Mouse (Mus musculus) cortical plate, adult 2 months (tissue): Measurements from ENCODE around the gene Ech1.

Experiments used
- CTCF ChIP-seq: fragments of 200-500 bp; IDR thresholded peaks from 2 replicates; pipeline ENCODE4 v1.5.1; 2011; ENCODE audit warnings: mild to moderate bottlenecking, control low read depth, low read length; ENCODE audit not compliant: insufficient read depth; ENCODE audit errors: extremely low read depth
- POLR2A ChIP-seq: fragments of 200-500 bp; IDR thresholded peaks from 2 replicates; pipeline ENCODE4 v1.6.1; 2011; ENCODE audit warnings: mild to moderate bottlenecking, low read length, control low read depth; ENCODE audit not compliant: insufficient read depth; ENCODE audit errors: extremely low read depth

GRCm38 (mm10) chr7:28870901-28871664, 46.1 kb downstream of the Ech1 start:
- TF ChIP-seq POLR2A (no peak), CTCF (no peak)
